Mouse (Mus musculus): ENCODE measurements around the gene Macrod1.

The Macrod1 gene

GRCm38 (mm10) chr19:7083035-7083794 is 26.6 kb downstream of the Macrod1 start:
- no peak for DNase-seq

DNA sequence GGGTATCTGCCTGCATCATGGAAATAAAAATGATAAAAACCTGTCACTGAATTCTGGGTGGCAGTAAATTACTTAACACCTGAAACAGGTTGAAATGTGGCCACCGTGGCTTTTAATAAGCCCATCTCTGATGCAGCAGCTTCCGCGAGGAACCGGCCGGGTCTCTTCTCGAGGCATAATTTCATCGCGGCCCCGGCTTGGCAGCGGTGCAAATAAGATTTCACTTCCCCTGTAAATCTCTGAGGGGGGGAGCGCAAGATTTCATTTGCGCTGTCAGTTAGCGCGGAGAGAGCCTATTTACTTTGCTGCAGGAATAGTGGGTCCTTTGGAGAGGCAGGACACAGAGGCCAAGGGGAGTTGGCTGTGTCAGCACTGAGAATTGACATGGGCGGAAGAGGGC is 28.1 kb downstream of the Macrod1 start:
- DNase-seq, result no peak

DNA sequence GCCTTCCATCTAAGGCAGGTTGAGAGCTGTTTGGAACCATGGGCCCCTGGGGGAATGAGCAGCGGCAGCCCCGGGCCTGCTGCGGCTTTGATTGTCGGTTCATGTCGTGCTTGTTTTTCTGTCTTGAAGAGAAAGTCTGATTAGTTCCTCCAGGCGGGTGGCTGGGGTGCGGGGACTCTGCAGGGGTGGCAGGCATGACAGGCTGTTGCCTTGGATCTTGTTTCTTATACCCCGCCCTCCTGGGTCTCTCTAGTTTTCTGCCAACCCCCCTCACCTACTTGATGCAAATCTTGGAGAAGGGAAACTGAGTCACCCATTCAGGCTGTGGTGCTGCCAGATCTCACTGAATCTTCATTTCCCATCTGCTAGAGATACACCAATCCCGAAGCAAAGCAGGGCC is 31.9 kb downstream of the Macrod1 start:
- DNase-seq, result no peak

GRCm38 (mm10) chr19:7089050-7089449 is 32.4 kb downstream of the Macrod1 start:
- DNase-seq, result no peak

GRCm38 (mm10) chr19:7089842-7090251 is 33.2 kb downstream of the Macrod1 start:
- DNase-seq, result no peak

DNA sequence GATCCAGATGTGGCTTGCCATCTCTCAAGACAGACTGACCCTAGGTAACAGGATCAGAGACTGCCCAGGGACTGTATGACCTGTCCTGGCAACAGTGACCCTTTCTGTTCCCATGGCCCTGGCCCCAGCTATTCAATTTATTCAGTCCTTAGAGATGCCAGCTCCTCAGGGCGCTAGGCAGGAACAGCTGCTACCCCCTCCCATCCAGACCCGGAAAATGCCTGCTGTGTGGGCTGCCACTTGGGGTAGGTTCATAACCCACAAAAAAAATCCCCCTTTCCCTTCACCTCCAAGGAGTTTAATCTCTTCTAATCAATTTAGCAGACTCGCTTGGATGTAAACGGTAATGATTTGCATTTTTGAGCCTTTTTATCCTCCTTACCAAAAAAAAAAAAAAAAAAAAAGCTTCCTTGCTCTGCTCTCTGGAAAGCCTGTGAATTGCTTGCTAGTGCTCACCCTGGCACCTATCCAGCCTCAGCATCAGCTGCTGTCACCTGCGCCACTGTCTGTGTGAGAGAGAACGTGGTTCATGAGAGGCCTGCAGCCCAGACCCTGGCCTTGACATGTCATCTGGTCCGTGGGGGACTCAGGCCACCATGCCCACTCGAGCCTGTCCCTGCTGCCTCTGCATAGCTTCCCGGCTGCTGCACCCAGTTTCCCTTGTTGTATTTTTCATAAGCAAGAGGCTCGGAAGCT is 33.9 kb downstream of the Macrod1 start:
- DNase-seq, result no peak

- no peak for DNase-seq
Measured at GRCm38 (mm10) chr19:7091448-7092050, 34.9 kb downstream of the Macrod1 start.

GRCm38 (mm10) chr19:7092756-7093155 is 36.1 kb downstream of the Macrod1 start:
- no peak for DNase-seq

DNA sequence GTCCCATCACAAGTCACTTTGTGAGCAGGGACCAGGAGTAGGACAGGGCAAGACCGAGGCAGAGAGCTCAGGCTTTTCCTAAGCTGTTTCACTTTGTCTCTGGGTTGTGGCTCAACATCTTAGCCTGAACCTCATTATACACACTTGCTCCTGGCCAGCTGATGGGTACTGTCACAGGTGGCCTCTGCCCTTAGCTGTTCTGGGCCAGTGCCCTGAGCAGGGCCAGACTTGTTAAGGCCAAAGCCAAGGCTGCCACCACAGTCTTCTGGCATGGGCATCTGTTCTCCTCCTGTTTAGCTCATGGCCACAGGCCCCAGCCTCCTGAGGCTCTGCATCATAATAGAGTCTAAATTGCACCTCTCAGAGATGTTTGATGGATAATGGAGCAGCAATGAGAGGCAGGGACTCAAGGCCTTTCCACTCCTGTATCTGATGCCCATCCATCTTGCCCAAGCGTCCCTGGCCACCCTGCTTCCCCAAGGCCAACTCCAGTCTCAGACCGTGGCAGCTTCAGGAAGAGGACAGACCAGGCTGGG is 43.1 kb downstream of the Macrod1 start:
- no peak for DNase-seq

GRCm38 (mm10) chr19:7102039-7102438 is 45.4 kb downstream of the Macrod1 start:
- no peak for DNase-seq

GRCm38 (mm10) chr19:7103349-7103992 is 46.9 kb downstream of the Macrod1 start:
- DNase-seq, result peak; percentile 64

DNA sequence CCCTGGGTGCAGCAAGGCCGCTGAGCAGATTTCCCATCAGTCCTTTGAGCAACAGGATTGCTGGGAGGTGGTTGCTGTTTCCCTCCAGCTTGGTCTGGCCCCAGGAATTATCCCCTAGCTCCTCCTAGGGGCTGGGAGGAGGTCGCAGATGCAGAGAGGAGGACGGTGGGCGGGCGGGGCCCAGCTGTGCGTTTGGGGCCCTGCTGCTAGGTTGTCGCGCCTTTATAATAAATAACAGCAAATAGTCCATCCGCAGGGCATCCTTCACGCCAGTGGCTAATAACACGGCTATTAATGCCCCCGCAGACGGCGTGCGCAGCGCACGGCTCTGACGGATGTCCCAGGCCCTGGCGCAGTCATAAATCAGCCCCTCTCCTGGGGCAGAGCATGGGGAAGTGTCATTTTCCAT is 47.4 kb downstream of the Macrod1 start:
- DNase-seq, result peak; percentile 82

GRCm38 (mm10) chr19:7105544-7105943 is 48.9 kb downstream of the Macrod1 start, which contains the start of gene Flrt1:
Gene Flrt1 (minus strand): TSS chr19:7105729.
- DNase-seq, result no peak

DNA sequence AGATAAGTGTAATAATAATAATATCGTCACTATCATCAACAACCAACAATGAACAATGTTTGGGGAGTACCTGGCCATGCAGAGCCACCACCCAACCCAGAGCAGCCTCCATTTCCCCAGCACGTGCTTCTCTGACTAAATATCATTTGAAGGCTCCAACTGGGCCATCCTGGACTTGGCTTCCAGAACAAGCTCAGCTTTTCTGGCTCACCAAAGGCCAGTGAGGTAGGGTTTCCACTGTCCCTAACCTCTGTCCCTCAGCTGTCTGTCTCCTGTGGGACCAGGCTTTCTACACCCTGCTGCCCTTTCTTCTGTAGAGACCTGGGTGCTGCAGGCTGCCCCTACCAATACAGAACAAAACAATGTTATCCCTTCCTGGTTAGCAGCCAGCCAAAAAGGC is 50.0 kb downstream of the Macrod1 start:
- DNase-seq, result no peak

DNA sequence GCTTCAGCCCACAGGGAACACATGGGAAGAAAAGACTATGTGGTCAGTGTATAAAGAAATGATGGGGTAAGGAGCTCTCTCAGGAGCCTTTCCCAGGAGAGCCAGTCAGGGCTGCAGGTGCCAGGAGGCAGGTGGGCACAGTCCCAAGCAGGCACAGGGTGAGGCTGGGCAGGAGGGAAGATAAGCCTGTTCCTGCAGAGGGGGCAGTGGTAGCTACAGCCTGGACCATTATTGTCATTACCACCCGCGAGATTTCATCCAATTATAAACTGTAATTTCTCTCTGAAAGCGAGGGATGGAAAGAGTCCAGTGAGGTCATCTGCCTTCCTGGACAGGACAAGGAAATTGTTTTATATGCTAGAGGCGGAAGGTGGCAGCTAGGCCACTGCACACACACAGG is 50.6 kb downstream of the Macrod1 start:
- no peak for DNase-seq

GRCm38 (mm10) chr19:7108114-7108905 is 51.7 kb downstream of the Macrod1 start:
- peak; percentile 59 for DNase-seq

DNA sequence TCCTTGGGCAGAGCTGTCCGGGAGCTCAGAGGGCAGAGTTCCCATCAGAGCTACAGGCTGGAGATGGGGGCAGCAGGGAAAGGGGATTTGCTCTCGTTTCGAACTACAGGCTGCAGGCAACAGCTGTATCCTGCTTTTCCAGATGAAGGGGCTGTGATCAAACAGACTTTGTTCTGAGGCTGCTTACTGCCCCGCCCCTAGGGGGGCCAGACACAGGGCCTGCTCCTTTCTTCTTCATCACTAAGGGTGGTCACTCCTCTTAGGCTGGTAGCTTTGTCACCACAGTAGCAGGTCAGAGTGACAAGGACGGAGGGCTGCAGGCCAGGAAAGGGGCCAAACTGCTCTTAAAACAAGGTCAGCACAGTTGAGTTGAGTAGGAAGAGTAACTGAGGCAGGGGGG is 53.5 kb downstream of the Macrod1 start:
- peak; percentile 57 for DNase-seq

DNA sequence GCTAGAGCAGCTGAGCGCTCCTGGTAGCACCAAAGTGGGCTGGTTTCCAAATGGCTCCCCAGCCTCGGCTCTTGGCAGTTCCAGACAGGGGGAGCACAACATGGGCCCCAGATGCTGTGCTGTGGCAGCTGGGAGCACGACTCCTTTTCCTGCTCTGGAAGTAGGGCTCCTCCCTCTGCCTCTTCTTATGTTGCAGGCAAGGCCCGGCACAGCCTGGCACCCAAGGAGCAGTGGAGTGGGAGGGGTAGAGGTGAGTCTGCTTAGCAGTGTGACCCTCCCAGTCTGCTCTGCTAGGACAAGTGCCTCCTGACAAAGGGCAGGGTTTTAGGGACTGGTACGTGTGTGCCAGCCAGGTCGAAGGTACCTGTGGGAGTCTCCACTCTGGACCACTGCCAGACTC is 54.3 kb downstream of the Macrod1 start:
- no peak for DNase-seq

- no peak for DNase-seq
Measured at GRCm38 (mm10) chr19:7111309-7111708, 54.7 kb downstream of the Macrod1 start.

- DNase-seq, result no peak
Measured at GRCm38 (mm10) chr19:7111710-7112109, 55.1 kb downstream of the Macrod1 start.

GRCm38 (mm10) chr19:7112628-7113027 is 56.0 kb downstream of the Macrod1 start:
- no peak for DNase-seq

GRCm38 (mm10) chr19:7113574-7113973 is 57.0 kb downstream of the Macrod1 start:
- peak; percentile 55 for DNase-seq

Measured in embryo, embryonic 11 days (tissue).